Mouse (Mus musculus) frontal cortex, adult (tissue): Measurements from ENCODE around the gene Gm21454.
"Not testable (repeated sequence)": the region's sequence is repeated elsewhere in the genome, so short reads cannot be mapped to it uniquely, and the experiment has no call there.

Experiments used
- ATAC-seq: cut with Nextera tagmentation; 2 replicates; pipeline ENCODE4 v1.9.2; 2017; ENCODE audit warnings: mild to moderate bottlenecking, moderate library complexity, mixed read lengths; ENCODE audit not compliant: low TSS enrichment

The Gm21454 gene

GRCm38 (mm10) chrY:13252091-13252490 lies at the start of gene Gm21454, which contains the start of gene Gm21440:
TSS of gene Gm21454 (plus strand) at chrY:13252442.
TSS of gene Gm21440 (plus strand) at chrY:13252391.
- ATAC-seq = not testable (repeated sequence)

- not testable (repeated sequence) for ATAC-seq
Measured at GRCm38 (mm10) chrY:13223828-13224227, 28.4 kb upstream of the Gm21454 start, which contains the start of gene Gm21828. TSS of gene Gm21828 (minus strand) at chrY:13223928.

- ATAC-seq = not testable (repeated sequence)
Measured at GRCm38 (mm10) chrY:13348963-13349362, 96.7 kb downstream of the Gm21454 start, which contains the start of gene Gm21725. TSS of gene Gm21725 (minus strand) at chrY:13349063.
